Mouse (Mus musculus): ENCODE data around the gene Mb. TPM values are rescaled to one million over a fixed set of nuclear protein-coding genes. Genes with fewer than 3 reads are reported as not detected.

Mb gene
- total RNA-seq (2014; rRNA removed) (0.54 and 7.1 TPM in 2 replicates), polyA plus RNA-seq (2012; rRNA removed) (0.39 TPM in 1 of 2 replicates, not detected in the other)

DNA sequence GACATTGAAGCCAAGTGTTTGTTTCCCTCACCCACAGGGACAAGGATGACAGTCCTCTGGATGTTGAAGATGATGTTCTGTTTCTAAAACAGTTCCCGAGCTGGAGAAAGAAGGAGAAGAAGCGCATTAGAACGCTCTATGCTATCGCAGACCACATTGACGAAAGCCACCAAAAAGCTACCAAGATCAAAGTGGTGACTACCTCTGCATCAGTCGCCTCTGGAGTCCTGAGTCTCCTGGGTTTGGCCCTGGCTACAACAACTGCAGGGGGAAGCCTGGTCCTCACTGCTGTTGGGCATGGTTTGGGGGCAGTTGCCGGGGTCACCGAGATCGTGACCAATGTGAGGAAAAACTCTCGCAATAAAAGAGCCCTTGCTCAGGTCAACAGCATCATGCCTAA lies at the start of gene Mb:
TSS of gene Mb (minus strand) at position 101 of the 400 bp plus-strand sequence.
- TF ChIP-seq CTCF (IDR thresholded peaks at IDR 0.05; ENCODE audit: low read depth, low read length) (no peak), POLR2A (IDR thresholded peaks at IDR 0.05; ENCODE audit: extremely low read depth, insufficient read depth, low read length) (no peak)
- no peaks in the 10 kb centered on the region for H3K36me3 ChIP-seq (ENCODE audit: control insufficient read depth, insufficient read depth, low read length)
- H3K27me3 ChIP-seq (ENCODE audit: control insufficient read depth, insufficient read depth, low read length), result no peaks in the 10 kb centered on the region
- H3K4me3 ChIP-seq (ENCODE audit: insufficient read depth, low read depth, low read length), result no peak within 1 kb of the TSS
- WGBS, result 81% methylated on average over 10 of the region's 10 CpGs
- no peak within 1 kb of the TSS for H3K9ac ChIP-seq (ENCODE audit: low read depth, low read length)
- H3K27ac ChIP-seq (replicated peaks; ENCODE audit: insufficient read depth, low read depth, low read length), result no peak within 1 kb of the TSS
- H3K4me1 ChIP-seq (ENCODE audit: control insufficient read depth, insufficient read depth, low read length), result no peaks in the 10 kb centered on the region
- H3K79me2 ChIP-seq (ENCODE audit: control insufficient read depth, insufficient read depth, low read length), result no peaks in the 10 kb centered on the region
- no peak for DNase-seq (ENCODE audit: extremely low read depth, low read depth, low spot score)

DNA sequence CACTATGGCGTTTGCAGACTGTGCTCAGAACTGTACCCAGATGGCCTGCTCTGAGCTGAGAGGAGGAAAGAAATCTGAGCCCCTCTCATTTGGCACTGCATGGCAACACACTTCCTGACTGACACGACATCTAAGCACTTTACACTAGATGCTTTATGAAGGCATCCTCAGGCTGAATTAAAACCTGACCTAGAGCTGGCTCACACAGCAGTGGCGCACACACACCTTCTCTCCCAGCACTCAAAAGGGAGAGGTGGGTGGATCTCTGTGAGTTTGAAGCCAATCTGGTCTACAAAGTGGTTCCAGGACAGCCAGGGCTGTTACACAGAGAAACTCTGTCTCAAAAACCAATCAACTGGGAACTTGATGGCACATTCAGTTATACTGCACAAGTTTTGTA lies 49.3 kb upstream of the Mb start:
- no peak overlapping the region for H3K9ac ChIP-seq (ENCODE audit: low read depth, low read length)
- WGBS, result 87% methylated on average over 3 of the region's 3 CpGs
- no peak for TF ChIP-seq POLR2A (IDR thresholded peaks at IDR 0.05; ENCODE audit: extremely low read depth, insufficient read depth, low read length)
- TF ChIP-seq CTCF (IDR thresholded peaks at IDR 0.05; ENCODE audit: low read depth, low read length), result no peak
- DNase-seq (ENCODE audit: extremely low read depth, low read depth, low spot score), result no peak
- no peaks in the 10 kb centered on the region for H3K27me3 ChIP-seq (ENCODE audit: control insufficient read depth, insufficient read depth, low read length)
- no peak overlapping the region for H3K4me3 ChIP-seq (ENCODE audit: insufficient read depth, low read depth, low read length)
- H3K79me2 ChIP-seq (ENCODE audit: control insufficient read depth, insufficient read depth, low read length), result 0 out of 2 replicates have a peak, but pooled peaks cover 2% of the 10 kb centered on the region
- no peak overlapping the region for H3K27ac ChIP-seq (replicated peaks; ENCODE audit: insufficient read depth, low read depth, low read length)
- H3K4me1 ChIP-seq (ENCODE audit: control insufficient read depth, insufficient read depth, low read length), result no peaks in the 10 kb centered on the region
- H3K36me3 ChIP-seq (ENCODE audit: control insufficient read depth, insufficient read depth, low read length), result peaks cover 27% of the 10 kb centered on the region; the same call in 1 of the 2 replicates

DNA sequence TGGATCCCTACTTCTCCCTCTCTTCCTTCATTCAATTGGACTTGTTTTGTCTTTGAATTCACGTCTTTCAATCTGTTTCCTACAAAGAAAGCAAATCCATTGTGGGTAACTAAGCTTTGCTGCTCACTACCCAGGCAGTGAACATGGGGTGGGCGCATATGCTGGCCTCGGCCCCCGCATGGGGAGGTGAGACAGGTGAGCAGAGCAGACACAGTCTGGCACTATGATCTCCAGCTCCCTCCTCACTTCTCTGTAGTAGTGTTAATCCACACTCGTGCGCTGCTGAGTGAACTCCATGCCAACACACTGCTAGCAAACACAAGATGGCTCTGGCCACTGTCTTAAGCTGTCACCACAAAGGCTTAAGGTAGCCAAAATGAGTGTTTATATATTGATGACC lies 46.9 kb upstream of the Mb start:
- TF ChIP-seq CTCF (IDR thresholded peaks at IDR 0.05; ENCODE audit: low read depth, low read length) (no peak), POLR2A (IDR thresholded peaks at IDR 0.05; ENCODE audit: extremely low read depth, insufficient read depth, low read length) (no peak)
- no peak overlapping the region for H3K27ac ChIP-seq (replicated peaks; ENCODE audit: insufficient read depth, low read depth, low read length)
- H3K4me3 ChIP-seq (ENCODE audit: insufficient read depth, low read depth, low read length), result no peak overlapping the region
- no peaks in the 10 kb centered on the region for H3K4me1 ChIP-seq (ENCODE audit: control insufficient read depth, insufficient read depth, low read length)
- peaks cover 34% of the 10 kb centered on the region; the same call in 1 of the 2 replicates for H3K36me3 ChIP-seq (ENCODE audit: control insufficient read depth, insufficient read depth, low read length)
- WGBS, result 96% methylated on average over 6 of the region's 6 CpGs
- H3K9ac ChIP-seq (ENCODE audit: low read depth, low read length), result no peak overlapping the region
- DNase-seq (ENCODE audit: extremely low read depth, low read depth, low spot score), result no peak
- no peaks in the 10 kb centered on the region for H3K79me2 ChIP-seq (ENCODE audit: control insufficient read depth, insufficient read depth, low read length)
- H3K27me3 ChIP-seq (ENCODE audit: control insufficient read depth, insufficient read depth, low read length), result no peaks in the 10 kb centered on the region

DNA sequence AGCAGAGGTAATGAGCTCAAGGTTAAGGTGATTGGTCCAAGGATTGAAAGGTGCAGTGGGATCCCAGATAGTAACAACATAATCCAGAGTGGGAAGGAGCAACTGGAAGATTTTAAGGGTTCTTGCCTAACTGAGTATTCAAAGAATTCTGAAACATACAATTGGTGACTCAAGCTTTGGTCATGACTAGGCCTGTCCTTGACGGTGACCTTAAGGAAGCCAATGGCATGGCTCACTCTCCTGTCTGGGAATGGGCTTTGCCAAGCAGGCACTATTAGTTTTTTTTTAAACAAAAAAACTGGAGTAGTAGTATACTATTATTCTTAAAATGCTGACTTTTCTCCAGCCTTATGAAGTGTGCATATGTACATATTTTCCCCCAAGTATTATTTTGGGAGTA lies 44.7 kb upstream of the Mb start:
- H3K36me3 ChIP-seq (ENCODE audit: control insufficient read depth, insufficient read depth, low read length), result peaks cover 34% of the 10 kb centered on the region; the same call in 1 of the 2 replicates
- no peak overlapping the region for H3K9ac ChIP-seq (ENCODE audit: low read depth, low read length)
- WGBS, result 95% methylated on average over 1 of the region's 1 CpGs
- H3K27me3 ChIP-seq (ENCODE audit: control insufficient read depth, insufficient read depth, low read length), result no peaks in the 10 kb centered on the region
- H3K4me3 ChIP-seq (ENCODE audit: insufficient read depth, low read depth, low read length), result no peak overlapping the region
- no peaks in the 10 kb centered on the region for H3K79me2 ChIP-seq (ENCODE audit: control insufficient read depth, insufficient read depth, low read length)
- TF ChIP-seq POLR2A (IDR thresholded peaks at IDR 0.05; ENCODE audit: extremely low read depth, insufficient read depth, low read length), result no peak
- TF ChIP-seq CTCF (IDR thresholded peaks at IDR 0.05; ENCODE audit: low read depth, low read length), result no peak
- no peak for DNase-seq (ENCODE audit: extremely low read depth, low read depth, low spot score)
- no peak overlapping the region for H3K27ac ChIP-seq (replicated peaks; ENCODE audit: insufficient read depth, low read depth, low read length)
- H3K4me1 ChIP-seq (ENCODE audit: control insufficient read depth, insufficient read depth, low read length), result no peaks in the 10 kb centered on the region

- TF ChIP-seq POLR2A (IDR thresholded peaks at IDR 0.05; ENCODE audit: extremely low read depth, insufficient read depth, low read length) (no peak), CTCF (IDR thresholded peaks at IDR 0.05; ENCODE audit: low read depth, low read length) (no peak)
- H3K36me3 ChIP-seq (ENCODE audit: control insufficient read depth, insufficient read depth, low read length), result peaks cover 31% of the 10 kb centered on the region; the same call in 1 of the 2 replicates
- H3K27me3 ChIP-seq (ENCODE audit: control insufficient read depth, insufficient read depth, low read length), result no peaks in the 10 kb centered on the region
- no peaks in the 10 kb centered on the region for H3K79me2 ChIP-seq (ENCODE audit: control insufficient read depth, insufficient read depth, low read length)
- no peaks in the 10 kb centered on the region for H3K4me1 ChIP-seq (ENCODE audit: control insufficient read depth, insufficient read depth, low read length)
- H3K27ac ChIP-seq (replicated peaks; ENCODE audit: insufficient read depth, low read depth, low read length), result no peak overlapping the region
- no peak overlapping the region for H3K9ac ChIP-seq (ENCODE audit: low read depth, low read length)
- H3K4me3 ChIP-seq (ENCODE audit: insufficient read depth, low read depth, low read length), result no peak overlapping the region
- 95% methylated on average over 13 of the region's 13 CpGs for WGBS
- DNase-seq (ENCODE audit: extremely low read depth, low read depth, low spot score), result no peak
Measured at GRCm38 (mm10) chr15:77094431-77094830, 44.0 kb upstream of the Mb start.

DNA sequence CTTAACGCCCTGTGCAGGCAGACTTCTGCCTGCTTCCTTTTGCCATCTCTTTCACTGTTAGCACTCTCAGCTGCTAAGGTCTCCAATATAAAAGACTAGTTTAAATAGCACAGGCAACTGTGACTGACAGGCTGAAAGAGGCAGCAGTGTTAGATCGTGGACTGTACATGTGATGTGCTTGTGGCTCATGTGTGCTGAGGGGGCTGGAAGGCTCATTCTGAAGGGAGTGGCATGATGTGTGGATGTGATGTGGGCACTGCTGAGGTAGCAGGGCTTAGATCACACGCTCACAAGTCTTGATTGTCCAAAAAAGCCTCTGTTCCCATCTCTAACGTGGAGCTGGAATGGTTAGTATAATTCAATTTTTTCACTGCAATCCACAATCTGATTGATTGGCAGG lies 40.9 kb upstream of the Mb start:
- H3K27me3 ChIP-seq (ENCODE audit: control insufficient read depth, insufficient read depth, low read length), result no peaks in the 10 kb centered on the region
- 89% methylated on average over 4 of the region's 4 CpGs for WGBS
- TF ChIP-seq POLR2A (IDR thresholded peaks at IDR 0.05; ENCODE audit: extremely low read depth, insufficient read depth, low read length) (no peak), CTCF (IDR thresholded peaks at IDR 0.05; ENCODE audit: low read depth, low read length) (no peak)
- peaks cover 19% of the 10 kb centered on the region; the same call in 1 of the 2 replicates for H3K36me3 ChIP-seq (ENCODE audit: control insufficient read depth, insufficient read depth, low read length)
- DNase-seq (ENCODE audit: extremely low read depth, low read depth, low spot score), result no peak
- H3K4me1 ChIP-seq (ENCODE audit: control insufficient read depth, insufficient read depth, low read length), result no peaks in the 10 kb centered on the region
- no peak overlapping the region for H3K27ac ChIP-seq (replicated peaks; ENCODE audit: insufficient read depth, low read depth, low read length)
- H3K79me2 ChIP-seq (ENCODE audit: control insufficient read depth, insufficient read depth, low read length), result no peaks in the 10 kb centered on the region
- H3K4me3 ChIP-seq (ENCODE audit: insufficient read depth, low read depth, low read length), result no peak overlapping the region
- no peak overlapping the region for H3K9ac ChIP-seq (ENCODE audit: low read depth, low read length)

Data from liver, adult 2 months (tissue).